Mouse (Mus musculus) urinary bladder, adult 18-20 months (tissue): ENCODE measurements around the gene Ccdc81.

Experiments
- DNase-seq, 2 experiments: peaks; one replicate each; pipeline ENCODE4 v3.0.0; 2022; ENCODE audit warnings: low spot score in 2 of 2, mixed read lengths in 2 of 2

Gene Ccdc81

GRCm38 (mm10) chr7:89903442-89904343 lies at the start of gene Ccdc81:
Gene Ccdc81 (minus strand): TSS chr7:89903629.
- no peak for DNase-seq

GRCm38 (mm10) chr7:89949403-89949802 lies 46.0 kb upstream of the Ccdc81 start:
- no peak for DNase-seq

- DNase-seq, result no peak
Observed at GRCm38 (mm10) chr7:89948026-89948425, 44.6 kb upstream of the Ccdc81 start.

GRCm38 (mm10) chr7:89940571-89941463 lies 37.4 kb upstream of the Ccdc81 start, which contains the start of gene Hikeshi:
Gene Hikeshi (minus strand): TSS chr7:89941204.
- DNase-seq, result peak; percentile 83 to 91

- no peak for DNase-seq
Observed at GRCm38 (mm10) chr7:89939497-89940353, 36.3 kb upstream of the Ccdc81 start.

- no peak for DNase-seq
Observed at GRCm38 (mm10) chr7:89923441-89924180, 20.2 kb upstream of the Ccdc81 start.

GRCm38 (mm10) chr7:89917776-89918175 lies 14.3 kb upstream of the Ccdc81 start:
- DNase-seq, result no peak

GRCm38 (mm10) chr7:89916711-89917110 lies 13.3 kb upstream of the Ccdc81 start:
- DNase-seq, result no peak

- DNase-seq, result no peak
Observed at GRCm38 (mm10) chr7:89913432-89914158, 10.2 kb upstream of the Ccdc81 start.

- DNase-seq, result no peak
Observed at GRCm38 (mm10) chr7:89912356-89912755, 8.9 kb upstream of the Ccdc81 start.

- DNase-seq, result no peak
Observed at GRCm38 (mm10) chr7:89909711-89910110, 6.3 kb upstream of the Ccdc81 start.

- DNase-seq, result no peak
Observed at GRCm38 (mm10) chr7:89908899-89909621, 5.6 kb upstream of the Ccdc81 start.

GRCm38 (mm10) chr7:89908421-89908820 lies 5.0 kb upstream of the Ccdc81 start:
- no peak for DNase-seq

GRCm38 (mm10) chr7:89907950-89908349 lies 4.5 kb upstream of the Ccdc81 start:
- DNase-seq, result peak; percentile 40 to 46

- no peak for DNase-seq
Observed at GRCm38 (mm10) chr7:89903007-89903406, 422 bp downstream of the Ccdc81 start.

- DNase-seq, result no peak
Observed at GRCm38 (mm10) chr7:89891856-89892255, 11.6 kb downstream of the Ccdc81 start.

GRCm38 (mm10) chr7:89891412-89891811 lies 12.0 kb downstream of the Ccdc81 start:
- no peak for DNase-seq

- DNase-seq, result no peak
Observed at GRCm38 (mm10) chr7:89884551-89884950, 18.9 kb downstream of the Ccdc81 start.

GRCm38 (mm10) chr7:89879686-89880085 lies 23.7 kb downstream of the Ccdc81 start:
- DNase-seq, result no peak
